Mouse (Mus musculus): ENCODE measurements around the gene Fndc5. TPM values are rescaled to one million over a fixed set of nuclear protein-coding genes. Genes with fewer than 3 reads are reported as not detected.
A peak's percentile ranks its signal among the peaks of the same experiment; 100 is the strongest.

Gene Fndc5
- polyA plus RNA-seq, 1 experiment from 2014 or later, result 13.7 TPM

GRCm38 (mm10) chr4:129188041-129188659, 51.4 kb downstream of the Fndc5 start:
- Histone ChIP-seq H3K9ac (ENCODE audit: low read length) (peak overlapping the region; percentile 89), H3K4me1 (ENCODE audit: control insufficient read depth in 2 of 2, insufficient read depth in 2 of 2, low read length in 2 of 2) (peaks cover 3 to 21% of the 10 kb centered on the region in 2 experiments), H3K36me3 (ENCODE audit: control insufficient read depth, insufficient read depth, low read length) (peaks cover 14% of the 10 kb centered on the region), H3K9me3 (ENCODE audit: control insufficient read depth, low read length) (no peaks in the 10 kb centered on the region), H3K27ac (replicated peaks in 1 of 2; ENCODE audit: control insufficient read depth in 1 of 2, insufficient read depth in 1 of 2, low read depth in 2 of 2, low read length in 2 of 2) (peak overlapping the region in 1 of 2 experiments; percentile 90; a peak in 1 of 4 replicates), H3K4me3 (ENCODE audit: control insufficient read depth in 1 of 2, insufficient read depth in 1 of 2, low read depth in 1 of 2, low read length in 2 of 2) (peak overlapping the region in 1 of 2 experiments; percentile 82; a peak in 3 of 4 replicates), H3K4me2 (ENCODE audit: low read length) (peak overlapping the region; percentile 79), H3K27me3 (ENCODE audit: control insufficient read depth, insufficient read depth, low read length) (no peaks in the 10 kb centered on the region)
- ATAC-seq (ENCODE audit: insufficient number of reproducible peaks, insufficient read depth, low FRiP score, low read depth), result no peak
- 45% methylated on average over 5 of the region's 5 CpGs for WGBS

DNA sequence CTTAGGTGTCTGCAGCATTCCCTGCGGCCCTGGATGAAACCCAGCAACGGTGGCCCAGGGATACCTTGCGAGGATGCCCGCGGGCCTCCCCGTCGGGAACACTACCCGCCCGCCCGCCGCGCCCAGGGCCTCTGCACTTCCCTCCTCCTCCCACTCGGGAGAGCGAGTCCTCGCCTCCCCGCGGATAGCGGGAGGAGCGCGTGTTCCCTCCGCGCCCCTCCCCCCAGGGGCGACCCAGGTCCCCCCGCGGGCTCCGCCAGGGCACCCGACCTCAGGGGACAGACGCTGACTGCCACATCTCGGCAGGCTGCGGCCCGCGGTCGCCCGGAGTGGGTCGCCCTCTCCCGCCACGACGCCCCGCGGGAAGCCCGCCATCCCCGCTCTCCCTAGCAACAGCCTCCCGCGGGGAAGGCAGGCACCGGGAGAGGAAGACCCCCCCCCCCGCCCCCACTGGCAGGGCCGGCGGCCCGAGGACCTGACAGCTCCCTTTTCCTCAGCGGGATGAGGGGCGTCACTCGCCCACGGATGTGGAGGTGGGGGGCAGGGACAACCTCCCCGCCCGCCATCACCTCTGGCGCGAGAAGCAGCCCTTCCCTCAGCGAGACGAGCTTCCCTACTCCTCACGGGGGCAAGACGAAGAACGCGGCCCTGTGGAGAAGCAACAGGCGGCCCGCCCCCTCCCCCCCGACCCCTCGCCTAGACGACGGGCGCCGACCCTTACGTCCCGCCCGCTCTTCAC, 52.2 kb downstream of the Fndc5 start:
- peak overlapping the region; percentile 79 for H3K4me2 ChIP-seq (ENCODE audit: low read length)
- ATAC-seq (ENCODE audit: insufficient number of reproducible peaks, insufficient read depth, low FRiP score, low read depth), result peak; percentile 62

DNA sequence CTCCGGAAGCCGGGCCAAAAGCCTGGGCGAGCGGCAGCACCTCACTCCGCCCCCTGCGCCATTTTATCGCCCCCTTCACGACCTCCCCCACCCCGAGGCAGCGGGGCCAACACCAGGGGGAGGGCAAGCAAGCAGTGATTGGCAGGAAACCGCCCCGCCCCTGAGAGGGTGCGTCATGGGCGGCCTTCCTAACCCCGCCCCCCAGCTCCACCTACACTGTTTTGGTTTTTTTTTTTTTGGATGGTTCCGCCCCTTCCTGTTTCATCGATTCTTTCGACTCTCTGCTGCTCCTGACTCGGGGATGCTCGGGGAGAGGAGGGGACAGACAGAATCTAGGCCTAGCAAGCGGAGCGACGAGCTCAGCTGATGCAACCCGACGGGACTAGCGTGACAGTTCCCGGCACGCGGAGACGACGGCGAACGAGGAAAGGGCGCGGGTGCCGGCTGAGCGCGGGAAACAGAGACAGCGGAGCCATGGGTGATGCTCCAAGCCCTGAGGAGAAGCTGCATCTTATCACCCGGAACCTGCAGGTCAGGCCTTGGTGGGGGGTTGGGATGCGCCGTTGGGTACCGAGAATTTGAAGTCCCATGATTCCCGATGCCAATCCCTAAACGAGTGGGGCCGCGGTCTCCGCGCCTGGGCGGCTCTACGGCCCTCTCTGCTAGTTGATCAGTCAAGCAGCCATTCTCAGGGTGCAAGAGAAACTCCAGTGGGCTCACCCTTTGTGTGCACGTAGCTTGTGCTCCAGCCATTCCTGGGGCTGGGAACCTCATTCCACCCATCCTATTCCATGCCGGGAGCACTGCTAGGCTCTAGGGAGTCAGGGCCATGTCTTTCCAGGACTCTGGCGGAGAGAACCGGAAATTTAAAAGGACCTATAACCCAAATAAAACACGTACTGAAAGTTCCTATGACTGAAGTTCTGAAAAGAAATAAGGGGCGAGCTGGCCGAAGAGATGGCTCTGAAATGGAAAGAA, 53.0 kb downstream of the Fndc5 start, which contains the start of the genes S100pbp and Yars:
S100pbp (minus strand) TSS at position 186 of the 978 bp plus-strand sequence.
Yars (plus strand) TSS at position 219 of the 978 bp plus-strand sequence.
- under 1% methylated on average over 58 of the region's 58 CpGs for WGBS
- H3K9me3 ChIP-seq (ENCODE audit: control insufficient read depth, low read length), result no peaks in the 10 kb centered on the region
- peak within 1 kb of the TSS; percentile 81 for H3K4me2 ChIP-seq (ENCODE audit: low read length)
- peaks cover 3 to 21% of the 10 kb centered on the region in 2 experiments for H3K4me1 ChIP-seq (ENCODE audit: control insufficient read depth in 2 of 2, insufficient read depth in 2 of 2, low read length in 2 of 2)
- peak within 1 kb of the TSS; percentile 73 to 90 for H3K27ac ChIP-seq (replicated peaks in 1 of 2; ENCODE audit: control insufficient read depth in 1 of 2, insufficient read depth in 1 of 2, low read depth in 2 of 2, low read length in 2 of 2)
- peaks cover 14% of the 10 kb centered on the region; the same call in 1 of the 2 replicates for H3K36me3 ChIP-seq (ENCODE audit: control insufficient read depth, insufficient read depth, low read length)
- peak; percentile 94 for ATAC-seq (ENCODE audit: insufficient number of reproducible peaks, insufficient read depth, low FRiP score, low read depth)
- H3K4me3 ChIP-seq (ENCODE audit: control insufficient read depth in 1 of 2, insufficient read depth in 1 of 2, low read depth in 1 of 2, low read length in 2 of 2), result peak within 1 kb of the TSS; percentile 82 to 86
- peak within 1 kb of the TSS; percentile 89 for H3K9ac ChIP-seq (ENCODE audit: low read length)
- H3K27me3 ChIP-seq (ENCODE audit: control insufficient read depth, insufficient read depth, low read length), result no peaks in the 10 kb centered on the region

More for the DNA sequence above, 52.2 kb downstream of the Fndc5 start:
- Histone ChIP-seq H3K36me3 (ENCODE audit: control insufficient read depth, insufficient read depth, low read length) (peaks cover 14% of the 10 kb centered on the region), H3K9ac (ENCODE audit: low read length) (peak overlapping the region; percentile 89), H3K27ac (replicated peaks in 1 of 2; ENCODE audit: control insufficient read depth in 1 of 2, insufficient read depth in 1 of 2, low read depth in 2 of 2, low read length in 2 of 2) (peak overlapping the region; percentile 66 to 90), H3K9me3 (ENCODE audit: control insufficient read depth, low read length) (no peaks in the 10 kb centered on the region), H3K27me3 (ENCODE audit: control insufficient read depth, insufficient read depth, low read length) (no peaks in the 10 kb centered on the region), H3K4me3 (ENCODE audit: control insufficient read depth in 1 of 2, insufficient read depth in 1 of 2, low read depth in 1 of 2, low read length in 2 of 2) (peak overlapping the region; percentile 82 to 84), H3K4me1 (ENCODE audit: control insufficient read depth in 2 of 2, insufficient read depth in 2 of 2, low read length in 2 of 2) (peaks cover 3 to 21% of the 10 kb centered on the region in 2 experiments)
- under 1% methylated on average over 58 of the region's 74 CpGs for WGBS

GRCm38 (mm10) chr4:129190538-129190937, 53.7 kb downstream of the Fndc5 start:
- H3K9me3 ChIP-seq (ENCODE audit: control insufficient read depth, low read length), result no peaks in the 10 kb centered on the region
- peak overlapping the region; percentile 82 to 86 for H3K4me3 ChIP-seq (ENCODE audit: control insufficient read depth in 1 of 2, insufficient read depth in 1 of 2, low read depth in 1 of 2, low read length in 2 of 2)
- H3K27ac ChIP-seq (replicated peaks in 1 of 2; ENCODE audit: control insufficient read depth in 1 of 2, insufficient read depth in 1 of 2, low read depth in 2 of 2, low read length in 2 of 2), result peak overlapping the region; percentile 8 to 78; a peak in 3 of 4 replicates
- H3K4me1 ChIP-seq (ENCODE audit: control insufficient read depth in 2 of 2, insufficient read depth in 2 of 2, low read length in 2 of 2), result peaks cover 3 to 21% of the 10 kb centered on the region in 2 experiments
- H3K9ac ChIP-seq (ENCODE audit: low read length), result peak overlapping the region; percentile 83
- H3K27me3 ChIP-seq (ENCODE audit: control insufficient read depth, insufficient read depth, low read length), result no peaks in the 10 kb centered on the region
- 7% methylated on average over 12 of the region's 12 CpGs for WGBS
- peak overlapping the region; percentile 81 for H3K4me2 ChIP-seq (ENCODE audit: low read length)
- H3K36me3 ChIP-seq (ENCODE audit: control insufficient read depth, insufficient read depth, low read length), result peaks cover 20% of the 10 kb centered on the region
- no peak for ATAC-seq (ENCODE audit: insufficient number of reproducible peaks, insufficient read depth, low FRiP score, low read depth)

DNA sequence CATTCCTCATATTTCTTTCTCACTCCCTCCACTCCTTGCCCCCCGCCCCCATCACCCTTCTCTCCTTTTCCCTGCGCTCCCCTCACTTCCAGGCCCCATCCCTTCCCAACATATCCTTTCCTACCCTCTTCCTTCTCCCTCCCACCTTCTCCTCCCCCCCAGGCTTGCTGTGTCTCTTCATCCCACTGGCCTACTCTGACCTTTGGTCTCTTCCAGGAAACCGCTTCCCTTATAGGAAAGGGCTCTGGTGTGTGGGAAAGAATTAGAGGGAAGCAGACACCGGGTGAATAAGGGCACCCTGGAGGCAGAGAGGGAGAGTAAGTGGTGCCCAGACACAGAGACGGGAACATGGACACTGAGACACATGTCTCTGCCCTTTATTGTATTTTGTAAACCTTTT, 54.9 kb downstream of the Fndc5 start:
- Histone ChIP-seq H3K4me3 (ENCODE audit: control insufficient read depth in 1 of 2, insufficient read depth in 1 of 2, low read depth in 1 of 2, low read length in 2 of 2) (no peak overlapping the region), H3K27ac (replicated peaks in 1 of 2; ENCODE audit: control insufficient read depth in 1 of 2, insufficient read depth in 1 of 2, low read depth in 2 of 2, low read length in 2 of 2) (no peak overlapping the region), H3K9me3 (ENCODE audit: control insufficient read depth, low read length) (no peaks in the 10 kb centered on the region), H3K27me3 (ENCODE audit: control insufficient read depth, insufficient read depth, low read length) (no peaks in the 10 kb centered on the region), H3K4me2 (ENCODE audit: low read length) (no peak overlapping the region), H3K36me3 (ENCODE audit: control insufficient read depth, insufficient read depth, low read length) (peaks cover 28% of the 10 kb centered on the region), H3K9ac (ENCODE audit: low read length) (no peak overlapping the region), H3K4me1 (ENCODE audit: control insufficient read depth in 2 of 2, insufficient read depth in 2 of 2, low read length in 2 of 2) (peaks cover 3 to 21% of the 10 kb centered on the region in 2 experiments)
- 71% methylated on average over 5 of the region's 5 CpGs for whole genome bisulfite sequencing
- ATAC-seq (ENCODE audit: insufficient number of reproducible peaks, insufficient read depth, low FRiP score, low read depth), result no peak

Other genes starting within 250 kb of the Fndc5 start
- 6.2 and 7.4 TPM in 2 replicates for gene Azin2, start 174.6 kb upstream of the Fndc5 start, polyA plus RNA-seq (2014; fragmentation: Nextera tagmentation; extraction: Ambion mirVana)
- gene Ak2, start 145.0 kb upstream of the Fndc5 start, polyA plus RNA-seq (2014; fragmentation: Nextera tagmentation; extraction: Ambion mirVana), result 126 and 129 TPM in 2 replicates
- gene Rnf19b, start 78.7 kb upstream of the Fndc5 start, polyA plus RNA-seq (2014; fragmentation: Nextera tagmentation; extraction: Ambion mirVana), result 8.2 and 9.0 TPM in 2 replicates
- gene Tmem54, start 31.5 kb upstream of the Fndc5 start, polyA plus RNA-seq (2014; fragmentation: Nextera tagmentation; extraction: Ambion mirVana), result not detected in 2 replicates
- 0.31 and 0.47 TPM in 2 replicates for gene Hpca, start 15.0 kb upstream of the Fndc5 start, polyA plus RNA-seq (2014; fragmentation: Nextera tagmentation; extraction: Ambion mirVana)
- gene S100pbp, start 52.7 kb downstream of the Fndc5 start, polyA plus RNA-seq (2014; fragmentation: Nextera tagmentation; extraction: Ambion mirVana), result 13.7 and 15.7 TPM in 2 replicates
- gene Yars, start 52.8 kb downstream of the Fndc5 start, polyA plus RNA-seq (2014; fragmentation: Nextera tagmentation; extraction: Ambion mirVana), result 46.3 and 51.2 TPM in 2 replicates
- gene C77080, start 124.4 kb downstream of the Fndc5 start, polyA plus RNA-seq (2014; fragmentation: Nextera tagmentation; extraction: Ambion mirVana), result 1.3 and 1.4 TPM in 2 replicates
- gene Sync, start 150.6 kb downstream of the Fndc5 start, polyA plus RNA-seq (2014; fragmentation: Nextera tagmentation; extraction: Ambion mirVana), result 1.6 and 1.8 TPM in 2 replicates
- gene Rbbp4, start 198.4 kb downstream of the Fndc5 start, polyA plus RNA-seq (2014; fragmentation: Nextera tagmentation; extraction: Ambion mirVana), result 256 and 263 TPM in 2 replicates
- 45.5 and 48.1 TPM in 2 replicates for gene Zbtb8os, start 198.7 kb downstream of the Fndc5 start, polyA plus RNA-seq (2014; fragmentation: Nextera tagmentation; extraction: Ambion mirVana)
- gene Zbtb8a, start 241.1 kb downstream of the Fndc5 start, polyA plus RNA-seq (2014; fragmentation: Nextera tagmentation; extraction: Ambion mirVana), result 9.0 TPM in 2 replicates

All from heart, embryonic 14.5 days (tissue).